Mouse (Mus musculus): ENCODE results near the gene Gm20388. TPM values are rescaled to one million over a fixed set of nuclear protein-coding genes. Genes with fewer than 3 reads are reported as not detected.

Gm20388 gene
- polyA plus RNA-seq, 1 experiment: 10.6 TPM

DNA sequence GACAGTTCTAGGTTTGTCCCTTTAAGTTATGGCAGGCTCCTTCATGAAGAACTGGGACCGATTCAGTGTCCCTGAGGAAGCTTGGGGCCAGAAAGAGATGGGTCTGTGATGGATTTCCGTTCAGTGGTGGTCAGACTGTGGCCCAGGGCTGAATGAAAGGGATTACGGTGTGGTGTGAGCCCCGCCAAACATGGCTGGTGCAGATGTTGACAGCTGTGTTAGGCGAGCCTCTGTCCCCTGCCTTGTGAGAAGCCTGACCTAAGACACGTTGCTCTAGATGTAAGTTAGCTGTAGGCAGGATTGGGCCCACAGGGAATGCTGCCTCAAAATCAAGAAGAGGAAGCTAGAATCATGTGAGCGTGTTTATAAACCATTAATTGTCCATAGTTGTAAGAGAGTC lies 826.5 kb downstream of the Gm20388 start:
- WGBS: 42% methylated on average over 7 of the region's 7 CpGs
- peak overlapping the region; percentile 75 for H3K27ac ChIP-seq (ENCODE audit: control insufficient read depth, insufficient read depth, low read depth, low read length, poor library complexity)

DNA sequence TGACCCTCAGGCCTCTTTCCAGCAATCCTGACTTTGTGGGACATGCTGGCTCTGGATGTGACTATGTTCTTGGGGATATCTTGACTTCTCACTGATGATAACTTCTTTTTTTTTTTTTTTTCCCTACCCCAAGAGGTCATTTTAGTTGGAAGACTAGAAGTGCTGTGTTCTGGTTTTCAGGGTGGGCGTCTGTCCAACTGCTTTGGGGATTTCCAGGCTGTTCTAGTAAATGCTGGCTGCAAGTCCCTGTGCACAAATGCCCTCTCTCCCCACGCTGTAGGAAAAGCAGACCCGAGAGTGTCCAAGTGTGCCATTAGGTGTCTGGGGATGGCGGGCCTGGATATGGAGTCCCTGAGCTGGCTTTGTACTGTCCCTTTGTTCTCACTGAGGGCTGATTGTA lies 828.1 kb downstream of the Gm20388 start:
- peak overlapping the region; percentile 73 for H3K27ac ChIP-seq (ENCODE audit: control insufficient read depth, insufficient read depth, low read depth, low read length, poor library complexity)
- peak overlapping the region; percentile 62 for H3K4me3 ChIP-seq (replicated peaks; ENCODE audit: control insufficient read depth, low read depth, low read length)
- WGBS: 69% methylated on average over 4 of the region's 4 CpGs
- peaks cover 1% of the 10 kb centered on the region; the same call in 1 of the 2 replicates for H3K4me1 ChIP-seq (ENCODE audit: control insufficient read depth, insufficient read depth, low read length)
- TF ChIP-seq CTCF (IDR thresholded peaks at IDR 0.05; ENCODE audit: control insufficient read depth, insufficient read depth, low read length) (no peak), POLR2A (IDR thresholded peaks at IDR 0.05; ENCODE audit: borderline replicate concordance, control insufficient read depth, low read depth, low read length) (no peak)

More for the DNA sequence above, 826.5 kb downstream of the Gm20388 start:
- TF ChIP-seq CTCF (IDR thresholded peaks at IDR 0.05; ENCODE audit: control insufficient read depth, insufficient read depth, low read length) (no peak), POLR2A (IDR thresholded peaks at IDR 0.05; ENCODE audit: borderline replicate concordance, control insufficient read depth, low read depth, low read length) (no peak)
- H3K4me1 ChIP-seq (ENCODE audit: control insufficient read depth, insufficient read depth, low read length): peaks cover 1% of the 10 kb centered on the region; the same call in 1 of the 2 replicates
- peak overlapping the region; percentile 78 for H3K4me3 ChIP-seq (replicated peaks; ENCODE audit: control insufficient read depth, low read depth, low read length)

DNA sequence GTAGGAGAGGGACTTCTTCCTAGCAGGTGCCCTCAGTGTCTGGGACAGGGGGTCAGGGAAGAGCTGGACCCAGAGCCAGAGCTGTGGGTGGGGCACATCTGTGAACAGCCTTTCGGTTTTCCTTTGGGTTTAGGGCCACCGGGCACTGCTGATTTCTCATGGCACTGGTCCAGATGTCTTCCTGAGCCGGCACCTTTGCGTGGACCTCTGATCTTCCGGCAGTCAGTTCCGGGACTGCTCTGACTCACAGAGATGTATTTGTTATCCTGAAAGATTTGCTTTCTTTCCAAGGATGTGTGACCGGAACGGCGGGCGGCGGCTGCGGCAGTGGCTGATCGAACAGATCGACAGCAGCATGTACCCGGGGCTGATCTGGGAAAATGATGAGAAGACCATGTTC lies 828.9 kb downstream of the Gm20388 start:
- 86% methylated on average over 15 of the region's 15 CpGs for WGBS
- Histone ChIP-seq H3K4me3 (replicated peaks; ENCODE audit: control insufficient read depth, low read depth, low read length) (peak overlapping the region; percentile 10), H3K4me1 (ENCODE audit: control insufficient read depth, insufficient read depth, low read length) (peaks cover 4% of the 10 kb centered on the region; the same call in 1 of the 2 replicates), H3K27ac (ENCODE audit: control insufficient read depth, insufficient read depth, low read depth, low read length, poor library complexity) (peak overlapping the region; percentile 73)
- TF ChIP-seq CTCF (IDR thresholded peaks at IDR 0.05; ENCODE audit: control insufficient read depth, insufficient read depth, low read length): no peak
- TF ChIP-seq POLR2A (IDR thresholded peaks at IDR 0.05; ENCODE audit: borderline replicate concordance, control insufficient read depth, low read depth, low read length): no peak

DNA sequence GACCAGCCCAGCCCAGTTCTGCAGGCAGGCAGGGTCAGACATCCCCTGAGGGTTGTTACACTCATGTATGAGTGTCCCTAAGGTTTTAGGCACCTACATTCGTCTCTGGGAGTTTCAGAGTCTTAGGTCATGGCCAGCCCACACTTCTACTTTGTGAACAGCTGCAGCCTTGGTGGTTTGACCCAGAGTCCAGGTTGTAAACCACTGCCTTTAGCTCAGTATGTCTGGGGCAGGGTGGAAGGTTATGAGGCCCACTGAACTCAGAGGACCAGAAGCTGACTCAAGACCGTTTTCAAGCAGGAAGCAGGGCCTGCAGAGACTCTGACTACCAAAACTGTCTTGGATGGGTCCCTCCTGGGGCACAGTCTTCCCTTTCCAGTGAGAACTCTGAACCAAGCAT lies 829.9 kb downstream of the Gm20388 start:
- no peak for TF ChIP-seq CTCF (IDR thresholded peaks at IDR 0.05; ENCODE audit: control insufficient read depth, insufficient read depth, low read length)
- TF ChIP-seq POLR2A (IDR thresholded peaks at IDR 0.05; ENCODE audit: borderline replicate concordance, control insufficient read depth, low read depth, low read length): no peak
- 33% methylated on average over 2 of the region's 2 CpGs for WGBS
- peak overlapping the region; percentile 73 for H3K27ac ChIP-seq (ENCODE audit: control insufficient read depth, insufficient read depth, low read depth, low read length, poor library complexity)

DNA sequence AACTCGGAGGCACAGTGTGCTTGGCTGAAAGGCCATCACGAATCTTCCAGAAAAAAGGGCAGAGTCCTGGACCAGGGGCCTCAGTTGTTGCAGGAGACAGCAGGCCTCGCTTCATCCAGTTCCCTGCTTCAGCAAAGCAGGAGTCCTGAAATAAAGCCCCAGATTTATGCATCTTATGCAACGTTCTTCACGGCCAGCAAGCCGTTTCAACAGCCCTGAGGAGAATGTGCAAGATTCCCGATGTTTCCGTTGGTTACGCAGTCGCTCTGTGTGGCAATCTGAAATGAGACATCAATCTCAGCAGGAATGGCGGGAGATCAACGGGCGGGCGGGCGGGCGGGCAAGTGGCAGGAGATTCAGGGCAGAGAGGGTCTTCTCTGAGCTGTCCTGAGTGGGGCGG lies 830.4 kb downstream of the Gm20388 start:
- WGBS: 44% methylated on average over 17 of the region's 17 CpGs
- peak overlapping the region; percentile 73 for H3K27ac ChIP-seq (ENCODE audit: control insufficient read depth, insufficient read depth, low read depth, low read length, poor library complexity)
- TF ChIP-seq POLR2A (IDR thresholded peaks at IDR 0.05; ENCODE audit: borderline replicate concordance, control insufficient read depth, low read depth, low read length) (no peak), CTCF (IDR thresholded peaks at IDR 0.05; ENCODE audit: control insufficient read depth, insufficient read depth, low read length) (no peak)
- peak overlapping the region; percentile 19 for H3K4me3 ChIP-seq (replicated peaks; ENCODE audit: control insufficient read depth, low read depth, low read length)
- peaks cover 9% of the 10 kb centered on the region; the same call in 1 of the 2 replicates for H3K4me1 ChIP-seq (ENCODE audit: control insufficient read depth, insufficient read depth, low read length)

More for the DNA sequence above, 829.9 kb downstream of the Gm20388 start:
- H3K4me1 ChIP-seq (ENCODE audit: control insufficient read depth, insufficient read depth, low read length): peaks cover 7% of the 10 kb centered on the region; the same call in 1 of the 2 replicates
- peak overlapping the region; percentile 16 for H3K4me3 ChIP-seq (replicated peaks; ENCODE audit: control insufficient read depth, low read depth, low read length)

DNA sequence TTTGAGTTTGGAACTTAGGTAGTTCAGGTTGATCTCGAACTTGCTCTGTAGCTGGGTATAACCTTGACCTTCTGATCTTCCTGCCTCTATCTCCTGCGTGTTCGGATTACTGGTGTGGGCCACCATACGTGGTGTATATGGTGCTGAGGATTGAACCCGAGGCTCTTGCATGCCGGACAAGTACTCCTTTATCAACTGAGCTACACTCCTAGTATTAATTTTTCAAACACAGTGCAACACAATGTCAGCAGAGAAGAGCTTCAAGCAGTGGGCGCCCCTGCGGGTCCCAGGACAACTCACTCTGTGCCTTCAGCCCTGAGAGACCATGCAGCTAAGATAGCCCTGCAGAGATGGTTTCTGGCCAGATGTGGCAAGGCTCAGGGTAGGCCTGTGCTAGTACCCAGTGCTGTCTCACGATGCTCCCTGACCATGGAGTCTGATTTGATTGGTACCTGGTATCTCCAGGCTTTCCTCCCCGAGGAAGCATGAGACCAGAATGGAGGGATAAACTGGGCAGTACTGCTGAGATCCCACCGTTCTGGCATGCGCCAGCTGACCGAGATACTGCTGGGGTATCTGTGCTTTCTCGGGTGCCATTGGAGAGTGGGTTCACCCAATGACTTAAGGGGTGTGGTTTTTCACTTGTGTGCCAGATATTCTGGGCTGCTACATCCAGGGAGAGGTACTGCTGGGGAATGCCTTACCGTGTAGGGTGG lies 831.3 kb downstream of the Gm20388 start:
- H3K4me3 ChIP-seq (replicated peaks; ENCODE audit: control insufficient read depth, low read depth, low read length): peak overlapping the region; percentile 1
- H3K4me1 ChIP-seq (ENCODE audit: control insufficient read depth, insufficient read depth, low read length): peaks cover 9% of the 10 kb centered on the region; the same call in 1 of the 2 replicates
- TF ChIP-seq POLR2A (IDR thresholded peaks at IDR 0.05; ENCODE audit: borderline replicate concordance, control insufficient read depth, low read depth, low read length): no peak
- no peak for TF ChIP-seq CTCF (IDR thresholded peaks at IDR 0.05; ENCODE audit: control insufficient read depth, insufficient read depth, low read length)
- peak overlapping the region; percentile 52 for H3K27ac ChIP-seq (ENCODE audit: control insufficient read depth, insufficient read depth, low read depth, low read length, poor library complexity)
- 79% methylated on average over 15 of the region's 15 CpGs for WGBS

DNA sequence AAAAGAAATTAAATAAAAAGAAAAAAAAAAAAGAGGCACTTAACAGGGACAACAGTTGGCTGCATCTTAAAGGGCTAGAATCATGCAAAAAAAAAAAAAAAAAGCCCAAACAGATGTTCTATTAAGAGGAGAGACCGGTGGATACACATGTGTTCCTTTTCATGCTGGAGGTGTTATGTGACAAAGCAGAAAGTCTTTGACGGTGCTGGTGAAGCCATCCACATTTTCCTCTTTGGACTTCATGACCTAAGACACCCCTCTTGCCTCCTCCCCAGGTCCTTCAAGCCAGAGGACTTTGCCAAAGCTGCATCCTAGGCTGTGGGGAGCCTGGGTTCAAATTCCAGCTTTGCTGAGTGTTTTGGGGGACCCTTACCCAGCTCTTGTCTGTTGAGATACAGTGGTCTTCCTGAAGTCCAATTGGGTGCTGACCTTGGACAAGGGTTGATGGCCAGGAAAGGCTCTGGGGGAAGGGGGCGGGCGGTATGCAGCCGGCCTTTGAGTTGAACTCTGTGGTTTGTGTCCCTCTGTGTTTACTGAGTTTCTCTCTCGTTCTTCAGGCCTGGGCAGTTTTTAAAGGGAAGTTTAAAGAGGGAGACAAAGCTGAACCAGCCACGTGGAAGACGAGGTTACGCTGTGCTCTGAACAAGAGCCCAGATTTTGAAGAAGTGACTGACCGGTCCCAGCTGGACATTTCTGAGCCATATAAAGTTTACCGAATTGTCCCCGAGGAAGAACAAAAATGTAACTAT lies 832.7 kb downstream of the Gm20388 start:
- Histone ChIP-seq H3K4me1 (ENCODE audit: control insufficient read depth, insufficient read depth, low read length) (peaks cover 15% of the 10 kb centered on the region; the same call in 1 of the 2 replicates), H3K27ac (ENCODE audit: control insufficient read depth, insufficient read depth, low read depth, low read length, poor library complexity) (peak overlapping the region; percentile 81), H3K4me3 (replicated peaks; ENCODE audit: control insufficient read depth, low read depth, low read length) (no peak overlapping the region)
- WGBS: 14% methylated on average over 12 of the region's 12 CpGs
- no peak for TF ChIP-seq CTCF (IDR thresholded peaks at IDR 0.05; ENCODE audit: control insufficient read depth, insufficient read depth, low read length)
- TF ChIP-seq POLR2A (IDR thresholded peaks at IDR 0.05; ENCODE audit: borderline replicate concordance, control insufficient read depth, low read depth, low read length): no peak

DNA sequence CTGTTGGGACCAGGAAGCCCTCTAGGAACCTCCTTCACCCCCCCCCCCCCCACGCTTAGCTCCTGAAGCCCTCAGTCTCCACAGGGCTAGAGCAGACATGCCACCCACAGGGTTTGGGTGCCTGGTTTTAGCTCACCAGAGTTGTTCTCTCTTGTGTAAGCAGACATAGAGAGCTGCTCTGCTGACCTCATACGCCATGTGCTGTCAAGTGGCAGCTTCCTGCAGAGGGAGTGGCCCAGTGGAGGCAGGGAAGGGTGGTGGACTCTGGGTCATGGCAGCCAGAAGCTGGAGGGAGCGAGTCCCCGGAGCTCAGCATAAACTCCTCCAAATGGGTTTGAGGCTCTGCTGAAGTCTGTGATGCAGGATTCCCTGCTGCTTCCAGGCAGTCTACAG lies 833.3 kb downstream of the Gm20388 start:
- TF ChIP-seq POLR2A (IDR thresholded peaks at IDR 0.05; ENCODE audit: borderline replicate concordance, control insufficient read depth, low read depth, low read length) (no peak), CTCF (IDR thresholded peaks at IDR 0.05; ENCODE audit: control insufficient read depth, insufficient read depth, low read length) (no peak)
- H3K4me1 ChIP-seq (ENCODE audit: control insufficient read depth, insufficient read depth, low read length): peaks cover 18% of the 10 kb centered on the region; the same call in 1 of the 2 replicates
- peak overlapping the region; percentile 81 for H3K27ac ChIP-seq (ENCODE audit: control insufficient read depth, insufficient read depth, low read depth, low read length, poor library complexity)
- no peak overlapping the region for H3K4me3 ChIP-seq (replicated peaks; ENCODE audit: control insufficient read depth, low read depth, low read length)
- WGBS: 36% methylated on average over 4 of the region's 4 CpGs

Data from bone marrow, adult 2 months (tissue).